Mouse (Mus musculus) neural tube, embryonic 14.5 days (tissue): ENCODE measurements around the gene Sun1. TPM values are rescaled to one million over a fixed set of nuclear protein-coding genes. Genes with fewer than 3 reads are reported as not detected.

Experiments
- ATAC-seq: fragments of 200-750 bp; cut with Nextera tagmentation; 2 replicates; pipeline ENCODE4 v1.8.0; 2017; ENCODE audit warnings: low read depth, mild to moderate bottlenecking, moderate TSS enrichment, moderate library complexity
- H3K27ac ChIP-seq: fragments of 300-500 bp; sonication (generic); 2 replicates; pipeline ENCODE4 v1.5.1; 2014; ENCODE audit warnings: low read depth, mild to moderate bottlenecking, control low read depth, low read length, moderate library complexity, mixed read lengths
- H3K27me3 ChIP-seq: fragments of 300-500 bp; sonication (generic); 2 replicates; pipeline ENCODE4 v1.6.1; 2014; ENCODE audit warnings: low read length; ENCODE audit not compliant: control insufficient read depth, insufficient read depth
- H3K36me3 ChIP-seq: fragments of 300-500 bp; sonication (generic); 2 replicates; pipeline ENCODE4 v1.6.1; 2014; ENCODE audit warnings: low read length, mixed read lengths; ENCODE audit not compliant: control insufficient read depth, insufficient read depth
- H3K4me1 ChIP-seq: fragments of 300-500 bp; sonication (generic); 2 replicates; pipeline ENCODE4 v1.6.1; 2014; ENCODE audit warnings: low read length; ENCODE audit not compliant: control insufficient read depth, insufficient read depth
- H3K4me2 ChIP-seq: fragments of 300-500 bp; sonication (generic); 2 replicates; pipeline ENCODE4 v1.6.1; 2014; ENCODE audit warnings: mild to moderate bottlenecking, low read depth, low read length, control low read depth
- H3K4me3 ChIP-seq: fragments of 300-500 bp; sonication (generic); 2 replicates; pipeline ENCODE4 v1.5.1; 2014; ENCODE audit warnings: low read depth, low read length, control low read depth, mixed read lengths
- H3K9ac ChIP-seq: fragments of 300-500 bp; sonication (generic); replicated peaks from 2 replicates; pipeline ENCODE4 v1.6.1; 2014; ENCODE audit warnings: low read depth, mild to moderate bottlenecking, control low read depth, low read length, mixed read lengths
- H3K9me3 ChIP-seq: fragments of 300-500 bp; sonication (generic); 2 replicates; pipeline ENCODE4 v1.6.1; 2016; ENCODE audit warnings: low read length; ENCODE audit not compliant: control insufficient read depth
- WGBS: fragments of 180-500 bp; shearing (Covaris S2); extraction: QIAGEN DNeasy Blood & Tissue Kit; methylation state at CpG from one replicate; pipeline ENCODE4 v1.1.7; 2014; 5-methylcytosine and 5-hydroxymethylcytosine counted together
- polyA plus RNA-seq: library from polyadenylated mRNA; unstranded; fragments of >200 nt; fragmentation: Nextera tagmentation; extraction: Ambion mirVana; gene quantifications from 2 replicates; pipeline ENCODE4 v1.2.1, GENCODE M21; 2014

The Sun1 gene
- polyA plus RNA-seq, 1 experiment from 2014 or later, result 49.5 TPM

DNA sequence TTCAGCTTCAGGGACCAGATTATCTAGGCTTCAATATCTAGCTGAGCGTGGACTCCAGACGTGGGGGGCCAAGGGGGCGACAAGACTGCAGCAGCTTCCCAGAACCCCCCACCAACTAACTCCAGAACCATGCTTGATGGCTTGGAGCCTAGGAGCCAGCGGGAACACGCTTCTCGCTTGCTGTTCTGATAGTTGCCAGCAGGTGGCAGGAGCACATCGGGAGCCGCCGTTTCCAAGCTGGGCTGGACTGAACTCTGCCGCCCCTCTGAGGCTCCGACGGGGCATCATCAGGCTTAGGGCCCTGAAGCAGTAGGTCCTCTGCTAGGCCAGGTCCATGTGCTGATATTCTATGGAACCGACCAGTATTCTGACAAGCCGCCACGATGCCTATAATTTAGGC is 81.8 kb downstream of the Sun1 start:
- Histone ChIP-seq H3K27me3 (no peaks in the 10 kb centered on the region), H3K4me2 (no peak overlapping the region), H3K9me3 (no peaks in the 10 kb centered on the region), H3K9ac (no peak overlapping the region), H3K4me3 (no peak overlapping the region), H3K27ac (no peak overlapping the region), H3K36me3 (no peaks in the 10 kb centered on the region), H3K4me1 (no peaks in the 10 kb centered on the region)
- peak; percentile 62; the same call in 1 of the 2 replicates for ATAC-seq
- 8% methylated on average over 15 of the region's 15 CpGs for WGBS

DNA sequence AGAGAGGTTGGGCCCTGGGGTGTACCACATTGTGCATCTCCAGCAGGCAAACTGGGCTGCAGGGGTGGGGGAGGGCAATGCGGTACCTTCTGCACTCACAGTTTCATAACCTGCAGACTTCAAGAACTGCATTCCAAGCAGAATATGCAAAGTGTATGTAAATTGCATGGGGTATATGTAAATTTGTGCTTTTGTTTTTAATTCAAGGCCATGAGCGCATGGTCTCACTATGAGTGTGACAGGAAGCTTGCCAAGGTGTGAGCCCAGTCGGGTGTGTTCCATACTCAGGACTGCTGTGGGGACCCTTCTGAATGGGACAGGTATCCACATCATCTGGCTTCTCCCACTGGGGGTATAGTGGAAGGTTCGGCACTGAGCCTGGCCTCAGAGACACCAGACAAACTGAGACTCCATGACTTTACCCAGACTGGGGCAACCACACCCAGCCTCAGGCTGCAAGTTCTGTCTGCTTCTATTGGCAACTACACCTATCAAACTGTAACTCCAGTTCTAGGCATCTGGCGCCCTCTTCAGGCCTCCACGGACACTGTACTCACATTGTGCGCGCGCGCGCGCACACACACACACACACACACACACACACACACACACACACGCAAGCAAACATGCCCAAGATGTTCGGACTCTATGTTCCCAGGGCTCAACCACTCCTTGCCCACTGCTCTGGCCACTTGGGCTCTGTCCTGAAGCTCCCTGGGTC is 83.2 kb downstream of the Sun1 start:
- Histone ChIP-seq H3K4me2 (no peak overlapping the region), H3K27me3 (no peaks in the 10 kb centered on the region), H3K27ac (no peak overlapping the region), H3K9ac (no peak overlapping the region), H3K4me1 (no peaks in the 10 kb centered on the region), H3K4me3 (no peak overlapping the region), H3K9me3 (no peaks in the 10 kb centered on the region), H3K36me3 (no peaks in the 10 kb centered on the region)
- 94% methylated on average over 14 of the region's 14 CpGs for WGBS
- no peak for ATAC-seq

DNA sequence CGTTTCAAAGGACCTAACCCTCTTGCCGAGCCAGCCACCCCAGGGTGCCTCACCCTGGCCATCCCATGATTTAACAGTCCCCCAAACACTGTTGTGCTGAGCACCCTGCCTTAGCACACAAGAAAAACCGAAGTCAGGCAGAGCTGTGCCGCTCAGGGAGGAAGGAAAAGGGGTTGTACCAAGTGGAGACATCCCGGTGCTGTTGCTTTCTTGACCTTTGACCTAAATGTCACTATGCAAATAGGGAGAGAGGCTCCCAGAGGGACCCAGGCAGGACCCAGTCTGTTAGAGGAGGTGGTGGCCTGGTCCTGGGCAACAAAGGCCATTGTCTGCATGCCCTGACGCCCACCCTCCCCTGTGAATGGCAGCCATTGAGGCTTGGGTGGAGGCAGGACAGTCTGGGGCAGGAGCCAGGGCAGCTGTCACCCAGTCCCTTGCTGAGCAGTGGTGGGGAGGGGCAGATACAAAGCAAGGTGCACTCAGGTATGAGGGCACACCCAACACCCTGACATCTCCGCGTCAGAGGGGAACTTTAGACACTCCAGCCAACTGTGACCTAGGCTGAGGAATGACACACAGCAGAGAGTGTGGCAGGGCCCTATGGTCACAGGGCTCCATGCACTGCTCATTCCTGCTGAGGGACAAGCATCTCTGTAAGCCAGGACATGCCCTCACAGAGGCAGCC is 85.1 kb downstream of the Sun1 start:
- Histone ChIP-seq H3K9me3 (no peaks in the 10 kb centered on the region), H3K27me3 (no peaks in the 10 kb centered on the region), H3K4me3 (no peak overlapping the region), H3K9ac (no peak overlapping the region), H3K36me3 (no peaks in the 10 kb centered on the region), H3K27ac (no peak overlapping the region), H3K4me2 (no peak overlapping the region), H3K4me1 (no peaks in the 10 kb centered on the region)
- no peak for ATAC-seq
- 44% methylated on average over 8 of the region's 8 CpGs for WGBS

DNA sequence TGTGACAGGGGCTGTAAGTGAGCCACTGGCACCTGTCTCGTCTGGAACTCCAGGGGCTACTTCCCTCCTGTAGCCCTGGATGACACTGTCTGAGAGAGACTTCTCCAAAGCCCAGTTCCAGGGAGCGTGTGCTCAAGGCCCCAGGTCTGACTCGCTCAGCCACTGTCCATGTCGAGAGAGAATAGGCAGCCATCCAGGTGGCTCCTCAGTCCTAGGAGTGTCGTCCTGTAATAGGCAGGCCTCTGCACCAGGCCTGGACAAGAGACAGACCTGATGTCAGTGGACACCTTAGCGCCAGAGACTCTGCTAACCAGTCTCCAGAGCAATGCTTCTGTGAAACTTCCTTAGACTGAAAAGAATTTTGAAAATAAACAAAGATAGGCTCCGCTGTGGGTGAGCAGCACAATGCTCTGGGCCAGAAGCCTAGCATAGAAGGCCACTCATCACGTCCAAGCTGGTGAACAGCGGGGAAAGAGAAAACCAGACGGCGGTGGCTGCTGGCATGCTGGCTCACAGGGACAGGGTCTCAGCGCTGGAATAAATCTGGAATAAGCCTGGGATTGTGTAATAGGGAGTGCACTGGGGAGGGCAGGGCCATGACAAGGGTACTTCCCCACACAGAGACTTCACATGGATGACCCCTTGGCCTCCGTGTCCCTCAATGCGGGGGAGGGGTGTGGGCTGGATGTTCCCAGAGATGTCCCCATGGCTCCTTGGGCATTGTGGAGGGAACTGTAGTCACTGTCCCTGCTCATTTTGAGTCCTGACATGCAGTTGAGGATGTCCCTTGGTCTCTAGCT is 85.9 kb downstream of the Sun1 start:
- no peak overlapping the region for H3K4me3 ChIP-seq
- ATAC-seq, result no peak
- WGBS, result 75% methylated on average over 14 of the region's 14 CpGs
- H3K27ac ChIP-seq, result no peak overlapping the region
- no peaks in the 10 kb centered on the region for H3K9me3 ChIP-seq
- no peak overlapping the region for H3K4me2 ChIP-seq
- H3K27me3 ChIP-seq, result no peaks in the 10 kb centered on the region
- H3K36me3 ChIP-seq, result no peaks in the 10 kb centered on the region
- H3K4me1 ChIP-seq, result no peaks in the 10 kb centered on the region
- no peak overlapping the region for H3K9ac ChIP-seq

DNA sequence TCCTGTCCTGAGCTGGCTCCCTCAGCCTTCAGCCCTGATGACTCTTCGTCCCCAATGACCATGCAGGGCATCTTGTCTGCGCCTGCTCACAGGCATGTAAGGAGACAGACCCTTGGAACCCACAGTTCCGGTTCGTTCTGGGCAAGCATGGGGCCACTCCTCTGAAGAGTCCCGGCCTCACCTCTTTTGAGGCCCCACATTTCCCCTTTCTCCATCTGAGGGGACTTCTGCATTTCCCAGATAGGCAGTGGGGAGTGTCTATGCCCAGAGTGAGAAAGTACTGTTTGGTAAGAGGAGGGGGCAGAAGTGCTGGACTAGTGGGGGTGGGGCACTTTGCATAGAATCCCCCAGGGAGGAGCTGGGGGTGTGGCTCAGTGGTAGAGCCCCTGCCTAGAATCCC is 86.7 kb downstream of the Sun1 start:
- Histone ChIP-seq H3K27me3 (no peaks in the 10 kb centered on the region), H3K27ac (no peak overlapping the region), H3K9me3 (no peaks in the 10 kb centered on the region), H3K9ac (no peak overlapping the region), H3K4me2 (no peak overlapping the region), H3K4me1 (no peaks in the 10 kb centered on the region), H3K36me3 (no peaks in the 10 kb centered on the region), H3K4me3 (no peak overlapping the region)
- no peak for ATAC-seq
- WGBS, result 91% methylated on average over 5 of the region's 5 CpGs

DNA sequence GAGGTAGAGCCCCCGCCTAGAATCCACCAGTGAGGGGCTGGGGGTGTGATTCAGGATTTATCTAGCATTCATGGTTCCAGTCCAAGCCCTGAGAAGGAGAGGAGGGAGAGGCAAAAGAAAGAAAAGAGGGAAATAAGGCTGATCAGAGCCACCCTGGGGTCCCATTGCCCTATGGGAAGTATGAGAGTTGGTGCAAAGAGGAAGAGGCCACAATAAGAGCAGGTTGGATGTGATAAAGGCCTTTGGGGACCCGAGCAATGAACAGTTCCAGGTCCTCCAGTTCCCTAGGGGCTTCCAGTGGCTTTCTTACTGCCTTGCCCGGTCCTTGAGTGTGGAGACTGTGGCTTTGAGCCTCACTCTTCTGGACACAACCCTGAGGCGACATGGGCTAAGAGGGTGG is 87.3 kb downstream of the Sun1 start:
- Histone ChIP-seq H3K9ac (no peak overlapping the region), H3K9me3 (no peaks in the 10 kb centered on the region), H3K4me3 (no peak overlapping the region), H3K4me1 (no peaks in the 10 kb centered on the region), H3K27ac (no peak overlapping the region), H3K36me3 (no peaks in the 10 kb centered on the region), H3K4me2 (no peak overlapping the region), H3K27me3 (no peaks in the 10 kb centered on the region)
- ATAC-seq, result no peak
- 84% methylated on average over 4 of the region's 4 CpGs for WGBS

DNA sequence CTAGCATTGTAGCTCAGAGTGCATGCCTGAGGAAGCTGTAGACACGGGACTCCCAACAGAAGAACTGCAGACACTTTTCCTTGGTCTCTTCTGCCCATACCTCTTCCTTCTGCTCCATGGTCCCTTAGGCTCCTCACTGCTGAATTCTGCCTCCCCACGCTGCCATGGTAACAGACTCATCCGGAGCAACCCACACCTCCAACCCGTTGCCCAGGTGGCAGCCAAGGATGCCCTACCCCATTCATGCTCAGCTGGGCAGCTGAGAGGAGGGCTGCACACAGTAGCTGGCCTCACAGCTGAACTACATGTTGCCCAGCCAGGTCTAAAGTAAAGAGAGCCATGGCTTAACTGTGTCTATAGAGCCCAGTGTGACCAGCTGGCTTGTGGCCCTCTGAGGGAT is 88.2 kb downstream of the Sun1 start:
- H3K4me3 ChIP-seq, result no peak overlapping the region
- WGBS, result 74% methylated on average over 4 of the region's 4 CpGs
- H3K27me3 ChIP-seq, result no peaks in the 10 kb centered on the region
- no peak for ATAC-seq
- H3K4me1 ChIP-seq, result no peaks in the 10 kb centered on the region
- no peaks in the 10 kb centered on the region for H3K9me3 ChIP-seq
- H3K27ac ChIP-seq, result no peak overlapping the region
- H3K9ac ChIP-seq, result no peak overlapping the region
- H3K36me3 ChIP-seq, result no peaks in the 10 kb centered on the region
- H3K4me2 ChIP-seq, result no peak overlapping the region

DNA sequence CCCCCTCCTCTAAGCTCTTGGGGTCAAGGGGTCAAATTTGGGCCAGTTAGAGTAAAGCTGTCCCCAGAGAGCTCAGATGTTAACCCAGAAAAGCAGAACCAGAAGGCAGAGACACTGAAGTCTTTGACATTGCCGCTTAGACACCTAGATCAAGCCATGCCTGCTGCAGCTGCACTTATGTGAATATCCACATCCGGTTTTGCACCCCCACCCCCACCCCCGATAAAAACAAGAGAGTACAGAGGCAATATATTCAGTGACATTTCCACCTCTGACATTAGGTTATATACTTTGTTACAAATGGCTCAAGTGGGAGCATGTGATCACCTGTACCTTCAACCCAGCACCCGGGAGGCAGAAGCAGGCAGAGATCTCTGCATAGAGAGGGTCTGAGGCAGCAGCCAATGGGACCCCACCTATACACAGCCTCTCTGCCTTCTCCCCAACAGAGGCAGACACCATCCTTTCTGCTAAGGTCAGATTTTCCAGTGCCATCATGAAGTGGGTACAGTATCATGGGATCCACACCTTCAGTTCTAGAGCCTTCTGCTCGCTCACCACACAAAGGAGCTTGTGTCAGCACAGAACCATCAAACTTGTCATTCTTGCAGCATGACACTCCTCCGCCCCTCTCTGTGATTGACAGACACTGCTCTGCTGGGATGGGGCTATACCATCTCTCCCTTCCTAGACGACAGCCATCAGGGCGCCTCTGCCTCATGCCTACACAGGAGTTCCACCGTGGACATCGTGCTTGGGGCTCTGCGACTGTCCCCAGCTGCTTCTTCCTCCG is 90.2 kb downstream of the Sun1 start:
- H3K4me1 ChIP-seq, result no peaks in the 10 kb centered on the region
- H3K9me3 ChIP-seq, result no peaks in the 10 kb centered on the region
- no peak overlapping the region for H3K27ac ChIP-seq
- ATAC-seq, result no peak
- no peak overlapping the region for H3K4me2 ChIP-seq
- H3K36me3 ChIP-seq, result no peaks in the 10 kb centered on the region
- H3K9ac ChIP-seq, result no peak overlapping the region
- H3K4me3 ChIP-seq, result no peak overlapping the region
- WGBS, result 88% methylated on average over 12 of the region's 12 CpGs
- no peaks in the 10 kb centered on the region for H3K27me3 ChIP-seq
